Mouse (Mus musculus) olfactory bulb, adult 2 months (tissue): ENCODE measurements around the gene Rmnd5b.

Experiments
- CTCF ChIP-seq: fragments of 200-500 bp; IDR thresholded peaks from 2 replicates; pipeline ENCODE4 v1.5.1; 2012; ENCODE audit warnings: low read depth, mild to moderate bottlenecking, low read length, moderate library complexity; ENCODE audit not compliant: insufficient read depth
- POLR2A ChIP-seq: fragments of 200-500 bp; IDR thresholded peaks from 2 replicates; pipeline ENCODE4 v1.6.1; 2012; ENCODE audit warnings: mild to moderate bottlenecking, low read depth, low read length, moderate library complexity; ENCODE audit not compliant: insufficient read depth

DNA sequence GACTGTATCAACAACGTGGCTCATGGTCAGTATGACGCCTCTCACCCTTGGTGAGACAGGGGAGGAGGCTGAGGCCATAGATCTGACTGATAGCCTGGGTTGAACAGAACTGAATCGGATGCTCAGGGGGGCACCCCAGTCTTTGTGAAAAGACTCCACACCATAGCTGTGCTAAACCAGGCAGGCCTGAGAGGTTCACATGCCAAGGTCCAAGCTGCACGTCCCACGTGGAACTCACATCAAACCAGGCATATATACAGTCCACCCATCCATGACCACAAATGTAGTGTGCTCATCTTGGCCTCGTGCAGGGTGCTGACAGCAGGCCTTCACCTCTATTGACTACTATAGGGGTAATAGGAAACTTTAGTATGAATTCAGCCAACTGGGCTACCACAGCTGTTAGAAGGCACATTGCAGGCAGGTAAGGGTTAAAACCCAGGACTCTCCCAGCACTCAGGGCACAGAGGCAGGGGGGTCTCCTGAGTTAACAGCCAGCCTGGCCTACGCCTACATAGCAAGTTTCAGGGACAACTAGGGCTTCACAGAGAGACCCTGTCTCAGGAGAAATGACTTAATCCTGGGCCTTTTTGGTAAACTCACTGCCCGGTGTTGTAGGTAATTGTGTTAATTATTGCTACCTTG, 50.0 kb downstream of the Rmnd5b start:
- TF ChIP-seq CTCF (no peak), POLR2A (no peak)
